Comparison of ENCODE assay signal across 9 mouse cellular contexts in genomic region chr14:23679378-23679777, GRCm38 (mm10).
DNase-seq lines count a peak whose midpoint lies in the region; ATAC-seq and TF ChIP-seq lines count a peak whose summit lies in the region.
"Had no signal": no experiment of that assay in that cellular context is flagged by ENCODE, and none has a peak within 500 bp of the region (broad histone marks: within the 10 kb centered on the region; RNA-seq: fewer than 3 reads in every experiment).

No protein-coding gene starts in this region.

- peak; percentile 62 for TF ChIP-seq CTCF in intestine, postnatal 0 days (IDR thresholded peaks at IDR 0.05; ENCODE audit: low read depth)

- WGBS in intestine, postnatal 0 days: 74% methylated on average over 2 of the region's 2 CpGs
- WGBS in intestine, embryonic 15.5 days: 64% methylated on average over 2 of the region's 2 CpGs

- H3K4me1 ChIP-seq in intestine, postnatal 0 days (replicated peaks; ENCODE audit: control insufficient read depth, insufficient read depth, low read length): no peaks in the 10 kb centered on the region
- H3K4me1 ChIP-seq in intestine, embryonic 15.5 days (replicated peaks): no peaks in the 10 kb centered on the region

- no peak overlapping the region for H3K4me3 ChIP-seq in intestine, postnatal 0 days (ENCODE audit: low read depth, low read length)
- no peak overlapping the region for H3K4me3 ChIP-seq in intestine, embryonic 15.5 days (replicated peaks)

- ATAC-seq in intestine, postnatal 0 days: no peak
- ATAC-seq in intestine, embryonic 15.5 days: no peak

- no peaks in the 10 kb centered on the region for H3K27me3 ChIP-seq in intestine, postnatal 0 days (replicated peaks; ENCODE audit: control insufficient read depth, insufficient read depth, low read length)
- no peaks in the 10 kb centered on the region for H3K27me3 ChIP-seq in intestine, embryonic 15.5 days (replicated peaks)

- H3K27ac ChIP-seq in intestine, postnatal 0 days (ENCODE audit: low read depth, low read length): no peak overlapping the region
- H3K27ac ChIP-seq in intestine, embryonic 15.5 days: no peak overlapping the region

- no peaks in the 10 kb centered on the region for H3K9me3 ChIP-seq in intestine, postnatal 0 days (ENCODE audit: control insufficient read depth)
- no peaks in the 10 kb centered on the region for H3K9me3 ChIP-seq in intestine, embryonic 15.5 days

- DNase-seq in 416B (ENCODE audit: low read depth) (peak; percentile 22), ES-CJ7 (ENCODE audit: low read depth, low spot score) (peak; percentile 60)
- DNase-seq in kidney, postnatal 10 days: peak; percentile 33
- no peak for DNase-seq in Muller cell, postnatal 12 days (ENCODE audit: inconsistent ontology term)
- DNase-seq in urinary bladder, postnatal 36 days (ENCODE audit: low spot score in 2 of 2): no peak
- no peak for DNase-seq in layer of hippocampus, postnatal 36 days
- DNase-seq: adrenal gland, adult 2 months had no signal

- no peak overlapping the region for H3K4me2 ChIP-seq in intestine, postnatal 0 days (replicated peaks; ENCODE audit: low read depth)
- no peak overlapping the region for H3K4me2 ChIP-seq in intestine, embryonic 15.5 days (replicated peaks)

- H3K36me3 ChIP-seq in intestine, postnatal 0 days (ENCODE audit: control insufficient read depth, insufficient read depth): no peaks in the 10 kb centered on the region
- H3K36me3 ChIP-seq in intestine, embryonic 15.5 days: no peaks in the 10 kb centered on the region

- no peak overlapping the region for H3K9ac ChIP-seq in intestine, postnatal 0 days (ENCODE audit: low read depth, low read length)
- no peak overlapping the region for H3K9ac ChIP-seq in intestine, embryonic 15.5 days

Comparison
In these comparisons a context has a peak if more than half of its experiments do, and no peak if none do; other contexts are left out.
1. DNase-seq: peak in 416B (single experiment), ES-CJ7 (single experiment) and kidney, postnatal 10 days (single experiment); none in Muller cell, postnatal 12 days (single experiment), urinary bladder, postnatal 36 days (0 of 2) and layer of hippocampus, postnatal 36 days (0 of 2).